Mouse (Mus musculus) urinary bladder, postnatal 36 days (tissue): ENCODE measurements around the gene Lypd4.
"Not testable (repeated sequence)": the region's sequence is repeated elsewhere in the genome, so short reads cannot be mapped to it uniquely, and the experiment has no call there.

ENCODE experiments used
- DNase-seq, 2 experiments: peaks; one replicate each; pipeline ENCODE4 v3.0.0; 2022; ENCODE audit warnings: low spot score in 2 of 2, mixed read lengths in 1 of 2

Lypd4 gene

DNA sequence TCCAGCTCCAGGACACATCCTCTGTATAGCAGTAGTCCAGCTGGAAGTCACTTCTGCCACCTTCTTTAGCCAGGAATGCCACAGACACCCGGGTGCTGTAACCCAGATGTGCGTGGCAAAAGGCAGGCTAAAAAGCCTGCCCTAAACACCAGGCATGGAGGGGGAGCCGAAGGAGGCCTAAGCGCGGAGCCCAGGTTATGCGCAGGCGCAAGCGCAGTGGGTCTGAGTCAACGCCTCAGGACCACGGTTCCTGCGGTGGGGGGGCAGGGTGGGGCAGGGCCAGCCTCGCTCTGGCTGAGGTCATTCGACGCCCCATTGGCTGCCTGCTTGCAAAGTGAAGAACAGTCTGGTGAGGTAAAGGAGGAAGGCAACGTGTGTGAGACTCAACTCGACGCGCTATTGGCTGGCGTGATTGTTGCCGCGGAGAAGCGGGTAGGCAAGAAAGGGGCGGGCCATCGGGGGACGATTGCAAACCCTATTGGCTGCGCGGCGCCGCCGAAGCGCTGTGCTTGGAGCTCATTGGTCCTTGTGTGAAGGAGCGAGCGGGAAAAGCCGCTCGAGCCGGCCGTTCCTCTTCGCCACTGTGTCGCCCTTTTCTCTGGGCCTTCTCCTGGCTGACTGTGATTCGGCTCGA lies at the start of gene Lypd4, which contains the start of gene Dmrtc2:
Gene Lypd4, minus strand, starts transcription at position 410 of the 634 bp plus-strand sequence.
Gene Dmrtc2, plus strand, starts transcription at position 526 of the 634 bp plus-strand sequence.
- no peak for DNase-seq

DNA sequence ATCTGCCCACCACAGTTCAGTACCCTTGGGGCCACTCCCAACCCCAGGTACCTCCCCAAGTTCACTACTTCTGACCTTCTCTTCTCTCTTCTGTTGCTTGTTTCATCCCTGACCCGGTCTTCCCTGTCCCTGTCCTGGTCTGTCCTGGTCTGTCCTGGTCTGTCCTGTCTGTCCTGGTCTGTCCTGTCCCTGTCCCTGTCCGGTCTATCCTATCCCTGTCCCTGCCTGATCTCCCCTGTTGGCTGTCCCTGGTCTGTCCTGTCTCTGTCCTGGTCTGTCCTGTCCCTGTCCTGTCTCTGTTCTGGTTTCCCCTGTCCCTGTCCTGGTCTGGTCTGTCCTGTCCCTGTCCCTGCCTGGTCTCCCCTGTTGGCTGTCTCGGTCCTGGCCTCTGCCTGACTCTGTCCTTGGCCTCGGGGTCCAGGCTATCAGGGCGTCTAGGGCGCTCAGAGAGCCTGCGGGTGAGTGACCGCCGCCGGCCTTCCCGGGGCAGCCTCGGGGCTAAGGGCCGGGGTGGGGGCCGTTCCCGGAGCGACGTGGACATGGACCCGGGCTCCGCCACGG lies 49.1 kb upstream of the Lypd4 start:
- DNase-seq, result no peak

DNA sequence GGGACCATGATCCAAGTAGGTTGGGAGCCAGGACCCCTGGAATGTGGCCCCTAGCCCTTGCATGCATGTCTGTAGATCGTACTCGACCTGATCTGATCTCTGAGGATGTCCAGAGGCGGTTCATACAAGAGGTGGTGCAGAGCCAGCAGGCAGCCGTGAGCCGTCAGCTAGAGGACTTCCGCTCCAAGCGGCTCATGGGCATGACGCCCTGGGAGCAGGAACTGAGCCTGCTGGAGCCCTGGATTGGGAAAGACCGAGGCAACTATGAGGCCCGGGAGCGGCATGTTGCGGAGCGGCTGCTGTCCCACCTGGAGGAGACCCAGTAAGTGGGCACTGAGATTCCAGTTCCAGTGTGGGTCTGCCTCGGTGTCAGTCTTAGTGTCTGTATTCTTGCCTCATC lies 42.7 kb upstream of the Lypd4 start:
- peak in 1 of 2 experiments; percentile 45 for DNase-seq

DNA sequence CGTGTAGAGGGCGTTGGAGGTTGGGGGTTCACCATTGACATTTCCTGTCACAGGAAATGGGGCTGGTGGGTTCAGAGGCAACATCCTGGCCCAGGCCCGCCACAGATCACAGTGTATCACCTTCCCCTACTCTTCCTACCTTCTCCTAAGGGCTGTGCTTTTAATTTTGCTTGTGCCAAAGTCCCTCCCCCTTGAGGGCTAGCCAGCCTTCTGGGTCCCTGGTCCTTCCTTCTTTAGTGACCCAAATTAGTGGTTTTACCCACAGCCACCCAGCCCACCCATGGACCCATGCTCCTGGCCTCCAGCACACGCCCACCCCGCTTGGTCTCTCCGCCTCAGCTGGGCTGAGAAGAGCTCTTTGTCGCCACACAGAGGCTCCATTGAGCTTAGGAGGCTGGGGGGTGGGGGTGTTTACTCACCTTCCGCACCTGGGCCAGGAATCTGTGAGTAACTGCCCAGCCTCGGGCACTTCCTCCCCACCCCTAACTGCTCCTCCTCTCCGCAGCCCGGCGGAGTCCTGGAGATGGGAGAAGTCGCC lies 37.5 kb upstream of the Lypd4 start:
- DNase-seq, result peak; percentile 43 to 65

DNA sequence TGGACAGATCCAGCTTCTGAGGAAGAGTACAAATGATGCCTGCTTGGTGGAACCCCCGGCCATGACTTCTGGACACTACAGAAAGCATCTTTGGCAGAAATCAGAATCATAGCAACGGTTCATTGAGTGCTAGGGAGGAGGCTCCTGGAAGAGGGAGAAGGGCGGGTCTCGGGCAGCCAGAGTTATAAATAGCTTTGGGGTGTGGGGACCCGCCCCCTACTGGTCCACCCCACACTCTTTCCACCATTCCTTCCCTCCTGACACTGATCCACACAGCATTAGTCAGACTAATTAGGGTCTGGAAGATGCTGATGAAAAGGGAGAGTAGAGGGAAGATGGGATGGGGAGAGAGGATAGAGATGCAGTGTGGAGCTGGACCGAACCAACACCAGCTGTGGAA lies 36.8 kb upstream of the Lypd4 start:
- DNase-seq, result no peak

DNA sequence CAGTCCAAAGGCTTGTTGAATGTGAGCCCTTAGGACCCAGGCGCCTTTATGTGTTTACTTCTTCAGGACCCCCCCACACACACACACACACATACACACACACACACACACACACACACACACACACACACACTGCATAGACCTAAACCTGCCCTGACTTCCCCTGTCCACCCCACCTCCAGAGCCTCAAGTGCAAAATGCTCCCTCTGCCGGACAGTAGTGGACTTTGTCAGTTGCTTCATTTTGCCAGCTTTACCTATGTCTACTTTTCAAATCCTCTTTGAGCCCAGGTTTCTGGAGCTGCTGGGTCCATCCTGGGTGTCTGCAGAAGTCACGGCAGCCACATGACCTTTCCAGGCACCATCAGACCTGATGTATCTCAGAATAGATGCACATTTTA lies 35.2 kb upstream of the Lypd4 start:
- peak; percentile 28 to 50 for DNase-seq

DNA sequence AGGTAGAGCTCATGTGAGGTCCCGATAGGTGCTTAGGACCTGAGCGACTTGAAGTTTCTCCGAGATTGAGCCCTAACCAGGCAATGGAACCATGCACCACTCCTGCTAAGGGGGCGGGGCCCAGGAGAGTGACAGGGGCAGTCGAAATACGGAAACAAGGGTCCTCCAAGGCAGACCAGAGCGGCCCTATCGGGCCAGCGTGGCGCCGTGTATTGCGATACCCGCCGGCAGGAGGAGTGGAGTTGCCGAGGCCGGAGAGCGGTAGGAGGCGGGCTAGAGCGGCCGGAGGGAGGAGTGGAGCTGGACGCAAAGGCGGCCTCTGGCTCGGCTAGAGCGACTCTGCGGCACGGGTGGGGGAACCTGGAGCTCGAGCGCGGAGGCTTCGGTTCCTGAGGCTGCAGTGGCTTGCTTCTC lies 34.3 kb upstream of the Lypd4 start:
- DNase-seq, result peak; percentile 95 to 98

DNA sequence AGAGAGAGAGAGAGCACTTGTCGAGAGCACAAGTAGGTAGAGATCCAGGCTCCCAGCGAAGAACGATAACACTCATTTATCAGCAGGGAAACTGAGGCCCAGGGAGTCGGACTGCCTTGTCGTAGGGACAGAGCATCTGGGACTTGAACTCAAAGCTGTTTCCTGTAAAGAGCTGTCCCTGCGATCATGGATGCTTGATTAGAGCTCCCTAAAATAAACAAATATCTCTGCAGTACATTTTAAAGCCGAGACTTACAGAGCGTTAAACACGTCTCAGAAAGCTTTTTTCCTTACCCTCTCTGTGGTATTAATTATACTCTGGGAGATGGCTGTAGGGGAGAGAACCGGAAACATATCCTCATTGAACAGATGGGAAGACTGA lies 33.7 kb upstream of the Lypd4 start:
- DNase-seq, result no peak

DNA sequence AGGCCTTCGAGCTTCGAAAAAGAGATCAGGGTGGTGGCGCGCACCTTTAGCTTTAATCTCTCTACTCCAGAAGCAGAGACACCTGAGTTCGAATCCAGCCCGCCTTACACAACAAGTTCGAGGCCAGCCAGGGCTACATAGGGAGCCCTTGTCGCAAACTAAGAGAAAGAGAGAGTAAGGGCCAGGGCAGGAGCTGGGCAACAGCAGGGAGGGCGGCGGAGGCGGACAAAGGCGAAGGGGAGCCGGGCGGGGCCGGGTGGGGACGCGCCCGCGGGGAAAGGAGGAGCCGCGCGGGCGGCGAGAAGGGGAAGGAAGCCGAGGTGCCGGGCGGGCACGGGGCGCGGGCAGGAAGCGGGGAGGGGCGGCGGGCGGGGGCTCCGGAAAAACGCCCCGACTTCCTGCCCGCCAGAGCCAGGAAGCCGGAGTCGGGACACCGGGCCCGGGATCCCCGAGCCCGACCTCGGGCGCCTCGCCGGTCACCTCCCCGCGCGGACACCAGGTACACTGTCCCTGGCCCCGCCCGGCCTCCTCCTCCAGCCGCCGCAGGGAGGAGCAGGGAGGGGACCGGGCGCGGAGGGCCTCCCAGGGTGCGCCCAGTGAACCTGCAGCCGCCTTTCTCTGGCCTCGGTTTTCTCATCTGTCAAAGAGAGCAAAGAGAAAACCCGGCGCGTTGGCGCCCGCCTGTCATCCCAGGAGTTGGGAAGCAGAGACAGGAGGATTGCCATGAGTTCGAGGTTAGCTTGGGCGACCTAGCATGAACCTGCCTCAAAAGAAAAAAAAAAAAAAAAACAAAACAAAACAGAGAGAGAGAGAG lies 33.1 kb upstream of the Lypd4 start, which contains the start of gene Arhgef1:
Gene Arhgef1, plus strand, starts transcription at position 283 of the 814 bp plus-strand sequence.
- DNase-seq, result peak; percentile 53 to 66

DNA sequence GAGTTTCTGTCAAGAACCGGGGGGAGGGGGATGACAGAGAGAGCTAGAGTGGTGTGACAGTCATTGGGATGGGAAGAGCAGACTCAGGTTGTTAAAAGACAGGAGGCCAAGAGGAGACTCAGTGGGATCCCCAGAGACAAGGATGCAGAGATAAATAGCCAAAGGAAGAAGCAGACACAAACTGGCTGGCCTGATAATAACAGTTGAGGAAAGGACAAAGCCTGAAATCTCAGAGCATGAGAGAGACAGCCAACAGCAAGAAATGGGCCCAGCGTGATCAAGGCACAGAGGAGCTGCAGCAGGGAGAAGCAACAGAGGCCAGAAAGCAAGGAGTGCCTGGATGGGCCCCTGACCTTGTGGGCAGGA lies 32.5 kb upstream of the Lypd4 start:
- DNase-seq, result no peak

DNA sequence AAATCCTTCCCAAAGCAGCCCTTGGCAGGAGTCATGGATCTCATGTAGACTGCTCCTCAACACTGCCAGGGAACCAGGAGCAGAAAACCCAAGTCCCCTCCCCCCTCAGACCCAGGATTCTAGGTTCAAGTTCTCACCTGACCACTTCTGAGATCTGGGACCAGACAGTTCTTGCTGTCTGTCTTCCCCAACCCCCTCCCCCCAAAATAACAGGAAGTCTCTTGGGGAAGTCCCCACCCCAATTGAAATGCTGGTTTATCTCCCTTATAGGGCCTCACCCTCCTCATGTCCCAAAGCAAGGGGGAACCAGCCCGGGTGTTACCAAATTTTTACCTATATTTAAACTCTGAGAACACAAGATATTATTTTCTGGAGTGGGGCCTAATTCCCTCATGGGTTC lies 32.1 kb upstream of the Lypd4 start:
- DNase-seq, result no peak

DNA sequence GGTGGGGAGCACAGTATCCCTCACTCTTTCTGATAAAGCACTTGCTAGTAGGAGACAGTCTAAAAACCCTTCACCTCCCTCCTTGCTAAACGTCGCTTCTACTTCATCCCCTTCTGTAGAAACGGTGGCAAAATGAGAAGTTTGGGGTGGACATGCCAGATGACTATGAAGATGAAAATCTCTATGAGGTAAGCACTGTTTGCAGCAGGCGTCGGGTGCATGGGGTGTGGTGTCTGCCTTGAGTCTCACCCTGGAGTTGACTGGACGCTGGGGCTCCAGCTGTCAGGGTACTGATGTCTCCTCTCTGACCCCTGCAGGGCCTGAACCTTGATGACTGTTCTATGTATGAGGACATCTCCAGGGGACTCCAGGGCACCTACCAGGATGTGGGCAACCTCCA lies 31.4 kb upstream of the Lypd4 start:
- DNase-seq, result no peak

DNA sequence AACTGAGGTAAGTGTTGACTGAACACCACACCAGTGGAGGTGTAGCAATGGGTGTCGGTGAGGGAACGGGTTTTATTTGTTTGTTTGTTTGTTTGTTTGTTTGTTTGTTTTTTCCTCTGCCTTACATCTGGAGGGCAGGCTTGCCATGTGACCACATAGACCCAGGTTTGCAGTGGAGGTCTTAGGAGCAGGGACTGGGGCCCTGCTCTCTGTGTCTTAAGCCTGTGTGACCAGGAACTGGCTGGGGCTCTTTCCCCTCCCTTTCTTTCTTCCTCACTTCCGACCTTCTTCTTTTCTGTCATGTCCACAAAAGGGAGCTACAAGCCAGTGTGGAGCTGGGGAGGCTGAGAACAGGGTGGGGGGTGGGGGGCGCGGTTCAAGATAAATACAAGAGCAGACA lies 28.2 kb upstream of the Lypd4 start:
- no peak for DNase-seq

DNA sequence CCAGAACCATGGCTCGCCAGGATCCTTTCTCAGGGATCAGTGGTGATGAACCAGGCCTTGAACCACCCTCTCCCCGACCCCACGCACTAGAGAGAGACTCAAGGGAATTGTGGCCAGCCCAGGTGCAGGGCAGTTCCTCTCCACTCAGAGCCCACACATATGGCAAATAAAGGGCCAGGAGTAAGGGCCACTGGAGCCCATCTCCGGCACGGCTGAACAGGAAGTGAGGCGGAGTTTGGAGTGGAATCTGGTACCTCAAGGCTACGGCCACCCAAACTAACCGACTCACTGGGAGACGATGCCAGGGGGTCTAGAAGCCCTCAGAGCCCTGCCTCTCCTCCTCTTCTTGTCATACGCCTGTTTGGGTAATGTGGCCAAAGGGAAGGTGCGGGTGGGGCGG lies 27.5 kb upstream of the Lypd4 start, which contains the start of gene Cd79a:
Gene Cd79a, plus strand, starts transcription at position 158 of the 400 bp plus-strand sequence.
- DNase-seq, result no peak

DNA sequence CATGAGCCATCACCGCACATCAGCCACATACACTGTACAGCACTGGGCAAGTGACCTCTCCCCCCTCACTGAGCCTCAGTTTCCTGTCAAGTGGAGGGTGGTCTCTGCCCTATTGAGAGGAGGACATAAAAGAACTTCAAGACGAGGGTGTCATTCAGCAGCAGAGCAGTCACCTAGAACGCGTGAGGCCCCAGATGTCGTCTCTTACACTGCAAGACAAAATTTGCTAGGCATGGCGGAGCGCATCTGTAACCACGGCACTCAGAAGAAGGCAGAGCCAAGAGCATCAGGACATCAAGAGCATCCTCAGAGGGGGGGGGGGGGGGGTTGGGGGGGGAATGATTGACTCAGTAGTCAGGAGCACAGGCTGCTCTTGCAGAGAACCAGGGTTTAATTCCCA lies 26.5 kb upstream of the Lypd4 start:
- no peak for DNase-seq

DNA sequence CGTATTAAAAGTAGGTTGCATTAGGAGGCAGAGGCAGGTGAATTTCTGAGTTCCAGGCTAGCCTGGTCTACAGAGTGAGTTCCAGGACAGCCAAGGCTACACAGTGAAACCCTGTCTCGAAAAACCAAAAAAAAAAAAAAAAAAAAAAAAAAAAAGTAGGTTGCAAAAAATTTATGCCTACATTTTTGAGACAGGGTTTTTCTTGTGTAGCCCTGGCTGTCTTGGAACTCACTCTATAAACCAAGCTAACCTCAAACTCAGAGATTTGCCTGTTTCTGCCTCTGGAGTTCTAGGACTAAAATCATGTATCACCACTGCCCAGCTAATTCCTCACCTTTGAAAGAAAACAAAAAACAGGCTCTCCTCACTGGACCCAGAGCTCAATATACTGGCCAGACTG lies 26.0 kb upstream of the Lypd4 start:
- DNase-seq, result not testable (repeated sequence)

DNA sequence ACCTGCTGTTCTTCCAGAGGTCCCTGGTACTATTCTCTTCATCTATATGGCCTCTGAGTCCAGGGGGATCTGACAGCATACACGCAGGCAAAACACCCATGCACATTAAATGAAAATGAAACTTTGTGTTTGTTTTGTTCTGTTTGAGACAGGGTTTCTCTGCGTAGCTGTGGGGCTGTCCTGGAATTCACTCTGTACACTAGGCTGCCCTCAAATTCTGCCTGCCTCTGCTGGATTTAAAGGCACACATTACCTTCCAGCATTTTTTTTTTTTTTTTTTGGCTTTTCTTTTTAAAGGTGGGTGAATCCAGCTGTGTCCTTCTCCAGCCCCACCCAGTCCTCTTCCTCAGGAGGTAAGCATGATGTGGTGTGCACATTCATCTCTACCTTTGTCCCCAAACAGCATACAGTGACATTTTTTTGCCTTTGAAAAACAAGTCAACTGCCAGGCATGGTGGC lies 22.4 kb upstream of the Lypd4 start:
- DNase-seq, result no peak

DNA sequence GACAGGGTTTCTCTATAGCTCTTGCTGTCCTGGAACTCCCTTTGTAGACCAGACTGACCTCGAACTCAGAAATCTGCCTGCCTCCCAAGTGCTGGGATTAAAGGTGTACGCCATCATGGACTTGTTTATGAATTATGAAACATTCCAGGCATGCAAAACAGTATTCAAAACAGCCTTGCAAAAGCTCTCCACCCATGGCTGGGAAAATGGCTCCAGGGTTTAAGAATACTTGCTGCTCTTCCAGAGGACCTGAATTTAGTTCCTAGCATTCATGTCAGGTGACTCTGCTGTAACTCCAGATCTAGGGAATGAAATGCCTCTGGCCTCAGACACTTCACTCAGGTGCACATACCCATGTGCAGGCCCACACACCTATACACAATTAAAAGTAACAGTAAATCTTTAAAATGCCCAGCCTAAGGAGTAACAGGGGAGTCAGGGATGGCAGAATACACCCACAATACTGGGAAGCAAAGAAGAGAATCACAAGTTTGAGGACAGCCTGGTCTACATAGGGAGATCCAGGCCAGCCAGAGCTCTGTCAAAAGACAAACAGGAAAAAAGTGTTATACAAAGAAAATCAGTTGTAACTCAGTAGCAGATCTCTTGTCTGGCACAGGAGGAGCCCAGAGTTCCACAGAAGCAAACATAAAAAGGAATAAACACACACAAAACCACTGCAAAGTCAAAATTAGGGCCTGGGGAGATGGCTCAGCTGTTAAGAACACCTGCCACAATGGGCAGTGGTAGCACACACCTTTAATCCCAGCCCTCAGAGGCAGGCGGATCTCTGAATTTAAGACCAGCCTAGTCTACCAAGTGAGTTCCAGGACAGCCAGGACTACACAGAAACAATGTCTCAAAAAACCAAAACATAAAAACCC lies 21.7 kb upstream of the Lypd4 start:
- no peak for DNase-seq

DNA sequence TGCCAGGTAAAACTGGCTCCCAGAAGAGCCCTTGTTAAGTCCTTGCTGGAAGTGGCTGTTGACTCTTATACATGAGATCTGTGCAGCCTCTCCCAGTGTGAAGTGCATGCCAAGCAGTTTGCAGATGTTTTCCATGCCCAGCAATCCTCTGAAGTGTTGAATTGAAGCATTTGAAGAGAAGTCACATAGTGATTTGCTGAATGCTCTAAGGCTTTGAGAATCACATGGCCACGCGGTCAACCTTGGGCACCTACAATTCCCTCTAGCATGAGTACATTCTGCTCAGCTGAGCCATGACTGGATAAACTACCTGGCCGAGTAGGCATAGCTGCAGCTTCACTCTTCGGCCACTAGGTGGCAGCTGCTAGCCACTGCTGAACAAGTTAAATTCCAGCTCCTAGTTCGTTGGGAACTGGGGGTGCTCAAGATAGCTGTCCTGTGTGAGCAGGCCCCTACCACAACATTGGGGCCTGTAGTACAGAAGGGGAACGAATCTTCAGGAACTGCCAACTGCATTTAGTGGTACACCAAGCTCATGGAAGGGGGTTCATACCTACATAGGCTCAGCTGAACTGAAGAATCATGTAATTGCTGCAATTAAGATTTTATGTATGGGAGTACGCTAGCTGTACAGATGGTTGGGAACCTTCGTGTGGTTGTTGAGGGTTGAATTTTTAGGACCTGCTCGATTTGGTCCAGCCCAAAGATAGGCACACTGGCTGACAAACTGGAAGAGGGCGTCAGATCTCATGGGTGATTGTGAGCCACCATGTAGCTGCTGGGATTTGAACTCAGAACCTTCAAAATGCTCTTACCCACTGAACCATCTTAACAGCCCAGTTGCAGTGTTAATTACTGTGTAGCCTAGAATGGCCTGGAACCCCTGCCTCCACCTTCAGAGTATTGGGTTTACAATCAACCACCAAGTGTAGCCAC lies 20.8 kb upstream of the Lypd4 start:
- DNase-seq, result peak; percentile 59 to 69
